Mouse (Mus musculus) neural tube, embryonic 11.5 days (tissue): ENCODE measurements at regions not wholly inside any gene's neighbourhood (a gene's known extent, or its start where the extent isn't known, plus 50 kb on each side); places are given as distances from the start of the nearest gene placed in this dataset.

Experiments used
- ATAC-seq: fragments of 200-750 bp; cut with Nextera tagmentation; 2 replicates; pipeline ENCODE4 v1.8.0; 2017; ENCODE audit warnings: moderate number of reproducible peaks, mild to moderate bottlenecking, moderate TSS enrichment, moderate library complexity; ENCODE audit not compliant: insufficient read depth, low FRiP score, low TSS enrichment
- DNase-seq: peaks from one replicate; pipeline ENCODE4 v3.0.0-alpha.2; 2015; ENCODE audit warnings: low spot score
- H3K27ac ChIP-seq: fragments of 300-500 bp; sonication (generic); 2 replicates; pipeline ENCODE4 v1.5.1; 2014; ENCODE audit warnings: low read depth, mild to moderate bottlenecking, low read length
- H3K27me3 ChIP-seq: fragments of 300-500 bp; sonication (generic); 2 replicates; pipeline ENCODE4 v1.6.1; 2014; ENCODE audit warnings: mild to moderate bottlenecking, low read length, mixed read lengths; ENCODE audit not compliant: control insufficient read depth, insufficient read depth
- H3K36me3 ChIP-seq: fragments of 300-500 bp; sonication (generic); 2 replicates; pipeline ENCODE4 v1.6.1; 2014; ENCODE audit warnings: mild to moderate bottlenecking, low read length, moderate library complexity, mixed read lengths; ENCODE audit not compliant: control insufficient read depth, insufficient read depth
- H3K4me1 ChIP-seq: fragments of 300-500 bp; sonication (generic); 2 replicates; pipeline ENCODE4 v1.6.1; 2014; ENCODE audit warnings: low read length, mixed read lengths; ENCODE audit not compliant: control insufficient read depth, insufficient read depth
- H3K4me2 ChIP-seq: fragments of 300-500 bp; sonication (generic); 2 replicates; pipeline ENCODE4 v1.6.1; 2014; ENCODE audit warnings: low read depth, mild to moderate bottlenecking, moderate library complexity
- H3K4me3 ChIP-seq: fragments of 300-500 bp; sonication (generic); 2 replicates; pipeline ENCODE4 v1.5.1; 2014; ENCODE audit warnings: low read depth, low read length
- H3K9ac ChIP-seq: fragments of 300-500 bp; sonication (generic); 2 replicates; pipeline ENCODE4 v1.6.1; 2014; ENCODE audit warnings: mild to moderate bottlenecking, low read length
- H3K9me3 ChIP-seq: fragments of 300-500 bp; sonication (generic); 2 replicates; pipeline ENCODE4 v1.6.1; 2016; ENCODE audit warnings: low read length; ENCODE audit not compliant: control insufficient read depth
- WGBS: fragments of 180-500 bp; shearing (Covaris S2); extraction: QIAGEN DNeasy Blood & Tissue Kit; methylation state at CpG from one replicate; pipeline ENCODE4 v1.1.7; 2014; 5-methylcytosine and 5-hydroxymethylcytosine counted together

GRCm38 (mm10) chr7:51722420-51722819 is 100.6 kb downstream of the Slc17a6 start:
- H3K4me3 ChIP-seq: no peak overlapping the region
- no peaks in the 10 kb centered on the region for H3K27me3 ChIP-seq
- no peak overlapping the region for H3K4me2 ChIP-seq
- H3K27ac ChIP-seq: no peak overlapping the region
- WGBS: 53% methylated on average over 5 of the region's 5 CpGs
- H3K9ac ChIP-seq: no peak overlapping the region
- H3K36me3 ChIP-seq: no peaks in the 10 kb centered on the region
- 0 out of 2 replicates have a peak, but pooled peaks cover 2% of the 10 kb centered on the region for H3K4me1 ChIP-seq
- DNase-seq (no peak), ATAC-seq (no peak)
- H3K9me3 ChIP-seq: no peaks in the 10 kb centered on the region

GRCm38 (mm10) chr7:51723955-51724354 is 102.1 kb downstream of the Slc17a6 start:
- H3K9ac ChIP-seq: no peak overlapping the region
- no peak for DNase-seq
- no peak overlapping the region for H3K27ac ChIP-seq
- 0 out of 2 replicates have a peak, but pooled peaks cover 2% of the 10 kb centered on the region for H3K4me1 ChIP-seq
- no peak overlapping the region for H3K4me3 ChIP-seq
- no peak for ATAC-seq
- H3K27me3 ChIP-seq: no peaks in the 10 kb centered on the region
- H3K4me2 ChIP-seq: no peak overlapping the region
- no peaks in the 10 kb centered on the region for H3K9me3 ChIP-seq
- no peaks in the 10 kb centered on the region for H3K36me3 ChIP-seq
- WGBS: 84% methylated on average over 5 of the region's 5 CpGs

GRCm38 (mm10) chr7:51736285-51736684 is 114.5 kb downstream of the Slc17a6 start:
- peak; percentile 41; the same call in 1 of the 2 replicates for ATAC-seq
- DNase-seq: no peak
- H3K9ac ChIP-seq: no peak overlapping the region
- H3K36me3 ChIP-seq: no peaks in the 10 kb centered on the region
- H3K27ac ChIP-seq: no peak overlapping the region
- no peak overlapping the region for H3K4me3 ChIP-seq
- H3K4me1 ChIP-seq: no peaks in the 10 kb centered on the region
- no peaks in the 10 kb centered on the region for H3K27me3 ChIP-seq
- no peaks in the 10 kb centered on the region for H3K9me3 ChIP-seq
- no peak overlapping the region for H3K4me2 ChIP-seq
- 67% methylated on average over 2 of the region's 2 CpGs for WGBS

- no peak for DNase-seq
- no peaks in the 10 kb centered on the region for H3K36me3 ChIP-seq
- H3K4me1 ChIP-seq: no peaks in the 10 kb centered on the region
- 69% methylated on average over 5 of the region's 5 CpGs for WGBS
- 0 out of 2 replicates have a peak, but pooled peaks have one; percentile 39 for ATAC-seq
- no peak overlapping the region for H3K4me2 ChIP-seq
- H3K9me3 ChIP-seq: no peaks in the 10 kb centered on the region
- no peak overlapping the region for H3K4me3 ChIP-seq
- no peaks in the 10 kb centered on the region for H3K27me3 ChIP-seq
- H3K9ac ChIP-seq: no peak overlapping the region
- H3K27ac ChIP-seq: no peak overlapping the region
Measured at GRCm38 (mm10) chr7:51739590-51739989, 117.8 kb downstream of the Slc17a6 start.

GRCm38 (mm10) chr7:51740928-51741327 is 119.1 kb downstream of the Slc17a6 start:
- no peaks in the 10 kb centered on the region for H3K36me3 ChIP-seq
- no peak overlapping the region for H3K4me2 ChIP-seq
- H3K9me3 ChIP-seq: no peaks in the 10 kb centered on the region
- H3K4me3 ChIP-seq: no peak overlapping the region
- 82% methylated on average over 5 of the region's 5 CpGs for WGBS
- H3K9ac ChIP-seq: no peak overlapping the region
- peak overlapping the region; percentile 58; the same call in 1 of the 2 replicates for H3K27ac ChIP-seq
- H3K4me1 ChIP-seq: no peaks in the 10 kb centered on the region
- DNase-seq: no peak
- no peaks in the 10 kb centered on the region for H3K27me3 ChIP-seq
- ATAC-seq: no peak

GRCm38 (mm10) chr7:51742720-51743119 is 119.1 kb upstream of the Gas2 start:
- WGBS: 83% methylated on average over 2 of the region's 2 CpGs
- no peak overlapping the region for H3K9ac ChIP-seq
- 0 out of 2 replicates have a peak overlapping the region, but pooled peaks have one; percentile 2 for H3K27ac ChIP-seq
- no peaks in the 10 kb centered on the region for H3K9me3 ChIP-seq
- no peaks in the 10 kb centered on the region for H3K27me3 ChIP-seq
- ATAC-seq: peak; percentile 52; the same call in 1 of the 2 replicates
- H3K36me3 ChIP-seq: no peaks in the 10 kb centered on the region
- DNase-seq: no peak
- no peaks in the 10 kb centered on the region for H3K4me1 ChIP-seq
- no peak overlapping the region for H3K4me3 ChIP-seq
- H3K4me2 ChIP-seq: no peak overlapping the region

GRCm38 (mm10) chr7:51745598-51745997 is 116.2 kb upstream of the Gas2 start:
- Histone ChIP-seq H3K4me2 (no peak overlapping the region), H3K4me3 (no peak overlapping the region), H3K27me3 (no peaks in the 10 kb centered on the region), H3K27ac (no peak overlapping the region), H3K9me3 (no peaks in the 10 kb centered on the region), H3K36me3 (no peaks in the 10 kb centered on the region), H3K9ac (no peak overlapping the region), H3K4me1 (no peaks in the 10 kb centered on the region)
- DNase-seq (no peak), ATAC-seq (no peak)
- WGBS: 77% methylated on average over 3 of the region's 3 CpGs

GRCm38 (mm10) chr7:51748633-51749303 is 113.0 kb upstream of the Gas2 start:
- no peak overlapping the region for H3K4me3 ChIP-seq
- peak; percentile 31 for DNase-seq

More at GRCm38 (mm10) chr7:51748633-51749303, 113.0 kb upstream of the Gas2 start:
- peak; percentile 81 for ATAC-seq
- no peaks in the 10 kb centered on the region for H3K9me3 ChIP-seq
- H3K9ac ChIP-seq: no peak overlapping the region
- 59% methylated on average over 10 of the region's 10 CpGs for WGBS
- peak overlapping the region; percentile 74; the same call in 1 of the 2 replicates for H3K27ac ChIP-seq
- no peaks in the 10 kb centered on the region for H3K4me1 ChIP-seq
- no peaks in the 10 kb centered on the region for H3K36me3 ChIP-seq
- no peak overlapping the region for H3K4me2 ChIP-seq
- H3K27me3 ChIP-seq: no peaks in the 10 kb centered on the region; the same call in 1 of the 2 replicates
